Mouse (Mus musculus): ENCODE data around the gene Ssu2.

Ssu2 gene

GRCm38 (mm10) chr6:112387947-112388346 is at the start of gene Ssu2:
Ssu2 (minus strand) TSS chr6:112388023.
- DNase-seq (ENCODE audit: low spot score in 2 of 2): no peak

- no peak for DNase-seq (ENCODE audit: low spot score in 2 of 2)
Observed at GRCm38 (mm10) chr6:112426018-112426732, 38.4 kb upstream of the Ssu2 start.

GRCm38 (mm10) chr6:112423746-112424501 is 36.1 kb upstream of the Ssu2 start:
- DNase-seq (ENCODE audit: low spot score in 2 of 2): peak; percentile 22 to 32

GRCm38 (mm10) chr6:112420883-112421282 is 33.1 kb upstream of the Ssu2 start:
- DNase-seq (ENCODE audit: low spot score in 2 of 2): no peak

- DNase-seq (ENCODE audit: low spot score in 2 of 2): peak in 1 of 2 experiments; percentile 11
Observed at GRCm38 (mm10) chr6:112419333-112419732, 31.5 kb upstream of the Ssu2 start.

- DNase-seq (ENCODE audit: low spot score in 2 of 2): no peak
Observed at GRCm38 (mm10) chr6:112404111-112404510, 16.3 kb upstream of the Ssu2 start.

- peak; percentile 74 to 84 for DNase-seq (ENCODE audit: low spot score in 2 of 2)
Observed at GRCm38 (mm10) chr6:112401953-112402683, 14.3 kb upstream of the Ssu2 start.

- no peak for DNase-seq (ENCODE audit: low spot score in 2 of 2)
Observed at GRCm38 (mm10) chr6:112397351-112397750, 9.5 kb upstream of the Ssu2 start.

GRCm38 (mm10) chr6:112396352-112396751 is 8.5 kb upstream of the Ssu2 start:
- DNase-seq (ENCODE audit: low spot score in 2 of 2): no peak

GRCm38 (mm10) chr6:112388385-112388784 is 562 bp upstream of the Ssu2 start:
- no peak for DNase-seq (ENCODE audit: low spot score in 2 of 2)

- no peak for DNase-seq (ENCODE audit: low spot score in 2 of 2)
Observed at GRCm38 (mm10) chr6:112386260-112386659, 1.6 kb downstream of the Ssu2 start.

- no peak for DNase-seq (ENCODE audit: low spot score in 2 of 2)
Observed at GRCm38 (mm10) chr6:112382990-112383685, 4.7 kb downstream of the Ssu2 start.

- no peak for DNase-seq (ENCODE audit: low spot score in 2 of 2)
Observed at GRCm38 (mm10) chr6:112379054-112379453, 8.8 kb downstream of the Ssu2 start.

- no peak for DNase-seq (ENCODE audit: low spot score in 2 of 2)
Observed at GRCm38 (mm10) chr6:112375661-112376392, 12.0 kb downstream of the Ssu2 start.

GRCm38 (mm10) chr6:112373886-112374585 is 13.8 kb downstream of the Ssu2 start:
- DNase-seq (ENCODE audit: low spot score in 2 of 2): peak in 1 of 2 experiments; percentile 23

- DNase-seq (ENCODE audit: low spot score in 2 of 2): no peak
Observed at GRCm38 (mm10) chr6:112365294-112365693, 22.5 kb downstream of the Ssu2 start.

GRCm38 (mm10) chr6:112364581-112364980 is 23.2 kb downstream of the Ssu2 start:
- DNase-seq (ENCODE audit: low spot score in 2 of 2): no peak

GRCm38 (mm10) chr6:112362349-112362958 is 25.4 kb downstream of the Ssu2 start:
- peak; percentile 42 to 52 for DNase-seq (ENCODE audit: low spot score in 2 of 2)

GRCm38 (mm10) chr6:112360676-112361075 is 27.1 kb downstream of the Ssu2 start:
- DNase-seq (ENCODE audit: low spot score in 2 of 2): peak; percentile 8 to 14

GRCm38 (mm10) chr6:112359341-112359740 is 28.5 kb downstream of the Ssu2 start:
- DNase-seq (ENCODE audit: low spot score in 2 of 2): no peak

All from right cerebral cortex, postnatal 36 days (tissue).